13 mouse cellular contexts compared by ENCODE assay signal in the genomic region with DNA sequence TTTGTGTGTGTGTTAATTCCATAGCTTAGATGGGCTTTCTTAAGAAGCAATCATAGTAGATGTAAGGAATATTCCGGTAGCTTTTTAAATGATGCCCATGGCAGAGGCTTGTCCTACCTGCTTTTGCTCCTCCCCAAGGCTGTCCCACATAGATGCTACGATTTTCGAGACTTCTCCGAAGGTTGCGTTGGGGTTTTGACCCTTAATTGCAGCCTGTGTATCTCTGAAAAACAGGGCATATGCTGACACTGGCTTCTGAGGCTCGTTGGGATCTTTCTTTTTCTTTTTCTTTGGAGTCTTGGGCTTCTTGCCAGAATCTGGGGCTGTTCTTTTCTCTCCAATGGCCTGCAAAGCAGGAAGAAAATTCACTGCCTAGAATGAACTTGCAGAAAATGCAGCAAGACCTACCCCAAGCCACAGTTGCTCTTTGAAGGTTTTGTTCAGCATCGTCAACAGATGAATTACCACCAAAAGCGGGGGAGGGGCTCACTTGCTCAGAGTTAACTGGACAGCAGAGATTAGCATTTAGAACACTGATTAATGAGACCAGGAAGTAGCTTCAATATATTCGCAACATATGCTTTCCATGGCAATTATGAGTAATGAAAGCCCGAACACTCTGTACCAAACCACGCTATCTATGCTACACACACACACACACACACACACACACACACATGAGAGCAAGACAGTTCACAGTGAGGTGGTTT.
DNase-seq lines count a peak whose midpoint lies in the region; ATAC-seq and TF ChIP-seq lines count a peak whose summit lies in the region.
"Had no signal": no experiment of that assay in that cellular context is flagged by ENCODE, and none has a peak within 500 bp of the region (broad histone marks: within the 10 kb centered on the region; RNA-seq: fewer than 3 reads in every experiment).

No protein-coding gene starts in this region.

- no peak overlapping the region for H3K4me3 ChIP-seq in left cerebral cortex, adult 2 months
- H3K4me3 ChIP-seq in forebrain, embryonic 13.5 days: no peak overlapping the region
- H3K4me3 ChIP-seq in hindbrain, embryonic 15.5 days: no peak overlapping the region
- no peak overlapping the region for H3K4me3 ChIP-seq in olfactory bulb, adult 2 months (ENCODE audit: insufficient read depth, low read depth, low read length)
- H3K4me3 ChIP-seq: embryonic facial prominence, embryonic 15.5 days; layer of hippocampus, adult 2 months; myocyte had no signal

- 9% methylated on average over 11 of the region's 11 CpGs for WGBS in forebrain, embryonic 13.5 days
- WGBS in hindbrain, embryonic 15.5 days: 38% methylated on average over 11 of the region's 11 CpGs
- WGBS in olfactory bulb, adult 2 months: 43% methylated on average over 11 of the region's 11 CpGs

- intact Hi-C loops in left cerebral cortex, postnatal 10 days (cut with DNase I): no loop called here
- intact Hi-C loops in left cerebral cortex, adult 2 months (cut with DNase I): no loop called here

- H3K27ac ChIP-seq in left cerebral cortex, adult 2 months: no peak overlapping the region
- peak overlapping the region; percentile 71 for H3K27ac ChIP-seq in forebrain, embryonic 13.5 days
- peak overlapping the region; percentile 59 for H3K27ac ChIP-seq in hindbrain, embryonic 15.5 days (replicated peaks)
- H3K27ac ChIP-seq in olfactory bulb, adult 2 months (ENCODE audit: insufficient read depth, low read depth, low read length): peak overlapping the region; percentile 39; the same call in 1 of the 2 replicates
- H3K27ac ChIP-seq: embryonic facial prominence, embryonic 15.5 days; layer of hippocampus, adult 2 months had no signal

- TF ChIP-seq POLR2A in olfactory bulb, adult 2 months (IDR thresholded peaks at IDR 0.05; ENCODE audit: insufficient read depth, low read depth, low read length): no peak

- peak overlapping the region; percentile 12; the same call in 1 of the 2 replicates for H3K4me2 ChIP-seq in forebrain, embryonic 13.5 days
- H3K4me2 ChIP-seq in hindbrain, embryonic 15.5 days: 0 out of 2 replicates have a peak overlapping the region, but pooled peaks have one; percentile 3
- H3K4me2 ChIP-seq: embryonic facial prominence, embryonic 15.5 days; heart, embryonic 11.5 days had no signal

- peak; percentile 83 for ATAC-seq in forebrain, embryonic 13.5 days
- ATAC-seq in hindbrain, embryonic 15.5 days (ENCODE audit: low FRiP score, low read depth): peak; percentile 63; the same call in 1 of the 2 replicates
- ATAC-seq: liver, postnatal 0 days had no signal

- H3K4me1 ChIP-seq in forebrain, embryonic 13.5 days: peaks cover 32% of the 10 kb centered on the region
- peaks cover 20% of the 10 kb centered on the region for H3K4me1 ChIP-seq in hindbrain, embryonic 15.5 days (replicated peaks)
- H3K4me1 ChIP-seq in olfactory bulb, adult 2 months (ENCODE audit: control insufficient read depth, insufficient read depth, low read length): 0 out of 2 replicates have a peak, but pooled peaks cover 2% of the 10 kb centered on the region
- H3K4me1 ChIP-seq: embryonic facial prominence, embryonic 15.5 days had no signal

- no peak for TF ChIP-seq CTCF in left cerebral cortex, adult 2 months (IDR thresholded peaks at IDR 0.05)
- no peak for TF ChIP-seq CTCF in olfactory bulb, adult 2 months (IDR thresholded peaks at IDR 0.05; ENCODE audit: insufficient read depth, low read depth, low read length)

- peaks cover 44% of the 10 kb centered on the region for H3K36me3 ChIP-seq in forebrain, embryonic 13.5 days (ENCODE audit: poor library complexity, severe bottlenecking)
- H3K36me3 ChIP-seq in hindbrain, embryonic 15.5 days: peaks cover 3% of the 10 kb centered on the region
- H3K36me3 ChIP-seq: embryonic facial prominence, embryonic 15.5 days had no signal

- no peak overlapping the region for H3K9ac ChIP-seq in forebrain, embryonic 13.5 days
- H3K9ac ChIP-seq in hindbrain, embryonic 15.5 days: no peak overlapping the region
- H3K9ac ChIP-seq: embryonic facial prominence, embryonic 15.5 days; liver, postnatal 0 days had no signal

- no peaks in the 10 kb centered on the region for H3K27me3 ChIP-seq in forebrain, embryonic 13.5 days
- no peaks in the 10 kb centered on the region for H3K27me3 ChIP-seq in hindbrain, embryonic 15.5 days
- H3K27me3 ChIP-seq: embryonic facial prominence, embryonic 15.5 days had no signal

- peak; percentile 19 to 33 for DNase-seq in left cerebral cortex, postnatal 10 days (ENCODE audit: extremely low spot score in 1 of 2, low spot score in 2 of 2)
- no peak for DNase-seq in left cerebral cortex, adult 2 months (ENCODE audit: extremely low spot score in 1 of 2, low spot score in 2 of 2)
- no peak for DNase-seq in yolk sac, embryonic 10.5 days (ENCODE audit: low spot score)
- no peak for DNase-seq in testis, postnatal 10 days (ENCODE audit: low spot score)
- DNase-seq in adrenal gland, adult 8-10 months: no peak
- DNase-seq: liver, postnatal 0 days had no signal

- H3K9me3 ChIP-seq in forebrain, embryonic 13.5 days (replicated peaks): no peaks in the 10 kb centered on the region
- no peaks in the 10 kb centered on the region for H3K9me3 ChIP-seq in hindbrain, embryonic 15.5 days
- H3K9me3 ChIP-seq: embryonic facial prominence, embryonic 15.5 days had no signal

Comparison
In these comparisons a context has a peak if more than half of its experiments do, and no peak if none do; other contexts are left out.
1. DNase-seq: peak in left cerebral cortex, postnatal 10 days (2 of 2); none in left cerebral cortex, adult 2 months (0 of 2), yolk sac, embryonic 10.5 days (single experiment), testis, postnatal 10 days (single experiment) and adrenal gland, adult 8-10 months (single experiment).